Mouse (Mus musculus) T-cell, adult 2 months (primary cell): Measurements from ENCODE around the gene Mrps17.

ENCODE experiments used
- DNase-seq: peaks from one replicate; pipeline ENCODE4 v3.0.0; 2022; ENCODE audit warnings: low spot score

The Mrps17 gene

DNA sequence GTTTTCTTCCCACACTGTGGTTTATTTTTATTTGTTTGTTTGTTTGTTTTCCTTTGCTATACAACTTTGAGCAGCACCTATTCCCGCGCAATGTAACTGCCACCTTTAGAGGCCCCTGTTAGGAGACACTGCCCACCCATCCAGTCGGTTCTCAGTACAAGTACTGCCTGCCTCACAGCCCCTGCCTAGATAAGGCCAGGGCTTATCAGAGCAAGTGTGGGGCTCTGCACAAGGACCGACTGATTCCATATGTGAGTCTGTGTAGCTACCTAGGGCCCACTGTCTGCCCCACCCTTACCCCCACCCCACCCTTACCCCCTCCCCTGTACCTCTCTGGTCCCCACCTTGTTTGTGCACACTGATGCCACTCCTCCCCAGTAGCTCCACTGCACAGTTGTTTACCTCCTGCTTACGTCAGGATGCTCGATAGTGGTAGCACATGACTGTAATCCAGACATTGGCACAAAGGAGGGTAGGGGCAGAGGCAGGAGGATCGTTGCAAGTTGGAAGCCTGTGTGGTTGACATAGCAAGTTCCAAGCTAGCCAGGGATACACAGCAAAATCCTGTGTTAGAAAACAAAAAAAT is 27.7 kb downstream of the Mrps17 start:
- DNase-seq: no peak

DNA sequence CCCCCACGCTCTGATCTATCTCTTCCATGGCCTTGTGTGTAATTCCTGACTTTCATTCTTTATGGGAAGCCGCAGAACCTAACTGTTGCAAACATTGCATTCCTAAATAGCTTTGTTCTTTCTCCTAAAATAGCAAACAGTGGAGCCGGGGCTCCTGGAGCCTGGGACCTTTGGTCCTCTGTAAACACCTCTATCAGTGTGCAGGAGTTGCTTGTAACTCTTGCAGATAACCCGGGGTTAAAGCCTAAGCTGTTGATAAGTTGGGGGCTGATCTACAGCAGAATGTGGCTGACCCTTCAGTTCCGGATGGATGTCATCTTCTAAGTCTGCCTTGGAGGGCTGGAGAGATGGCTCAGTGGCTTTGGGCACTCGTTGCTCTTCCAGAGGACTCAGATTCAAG is 28.8 kb downstream of the Mrps17 start:
- DNase-seq: no peak

DNA sequence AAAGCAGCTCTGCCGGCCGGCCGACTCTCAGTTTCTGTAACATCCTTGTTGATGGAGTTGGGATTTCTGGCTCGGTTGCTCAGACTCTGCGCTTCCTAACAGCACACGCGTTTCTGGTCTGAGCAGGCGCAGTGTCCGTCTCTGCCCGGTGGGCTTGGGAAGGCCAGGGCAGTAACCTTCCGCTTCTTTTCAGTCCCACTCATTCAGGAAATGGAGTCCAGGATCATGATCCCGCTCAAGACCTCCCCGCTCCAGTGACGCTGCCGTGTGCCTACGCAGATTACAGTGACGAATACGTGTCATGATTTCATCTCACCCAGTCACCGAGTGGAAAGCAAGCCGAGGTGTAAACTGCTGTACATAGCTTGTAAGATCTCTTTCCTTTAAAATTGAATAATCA is 41.6 kb downstream of the Mrps17 start:
- DNase-seq: no peak

DNA sequence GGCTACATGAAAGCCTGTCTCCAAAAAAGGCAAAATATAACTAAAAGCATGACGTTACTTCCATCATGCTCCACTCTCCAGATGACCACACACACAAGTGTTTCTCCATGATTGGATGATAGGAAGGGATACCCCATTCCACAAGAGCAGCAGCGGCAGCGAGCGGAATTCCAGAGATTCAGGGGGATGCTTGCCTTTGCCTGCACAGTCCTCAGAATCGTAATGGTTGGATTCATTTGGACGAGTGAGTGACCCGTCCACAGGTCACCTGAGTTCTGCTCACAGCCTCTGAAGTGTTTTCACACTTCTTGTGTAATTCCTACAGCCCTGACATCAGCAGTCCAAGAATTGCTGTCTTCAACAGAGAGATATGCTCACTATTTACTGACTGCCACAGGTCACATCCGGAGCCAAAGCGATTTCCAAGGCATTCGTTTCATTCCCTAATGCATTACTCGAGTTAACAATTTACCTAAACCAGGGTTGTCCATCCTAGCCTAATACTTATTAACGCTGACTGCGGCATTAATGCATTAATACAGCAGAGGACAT is 44.7 kb downstream of the Mrps17 start:
- no peak for DNase-seq

DNA sequence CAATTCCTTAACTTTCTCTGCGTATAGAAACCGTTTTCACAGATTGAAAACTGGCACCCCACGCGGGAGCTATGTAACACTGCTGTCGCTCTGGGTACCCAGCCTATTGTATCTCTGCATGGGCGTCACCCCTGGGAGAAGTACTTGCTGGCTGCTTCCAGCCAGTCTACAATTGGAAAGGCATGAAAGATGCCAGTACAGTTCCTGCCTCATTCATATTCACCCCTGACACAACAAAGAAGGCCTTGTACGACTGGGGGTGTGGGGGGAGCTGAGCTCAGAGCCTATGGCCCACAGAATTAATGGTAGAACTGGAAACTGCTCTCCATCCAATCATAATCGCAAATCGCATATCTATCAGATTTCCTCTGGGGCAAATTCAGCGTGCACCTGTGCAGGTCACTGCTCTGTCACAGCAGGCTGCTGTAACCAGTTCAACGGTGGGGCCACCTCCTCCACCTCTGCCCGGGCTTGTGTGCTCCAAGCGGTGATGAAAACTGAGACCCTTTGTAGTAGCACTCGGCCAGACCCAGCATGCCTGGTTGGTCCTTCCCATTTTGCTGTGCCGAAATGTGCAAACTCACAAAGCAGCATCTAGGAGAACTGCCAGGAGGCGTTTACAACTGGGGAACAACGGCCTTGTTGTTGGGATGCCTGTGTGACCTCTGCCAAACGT is 46.7 kb downstream of the Mrps17 start:
- no peak for DNase-seq

DNA sequence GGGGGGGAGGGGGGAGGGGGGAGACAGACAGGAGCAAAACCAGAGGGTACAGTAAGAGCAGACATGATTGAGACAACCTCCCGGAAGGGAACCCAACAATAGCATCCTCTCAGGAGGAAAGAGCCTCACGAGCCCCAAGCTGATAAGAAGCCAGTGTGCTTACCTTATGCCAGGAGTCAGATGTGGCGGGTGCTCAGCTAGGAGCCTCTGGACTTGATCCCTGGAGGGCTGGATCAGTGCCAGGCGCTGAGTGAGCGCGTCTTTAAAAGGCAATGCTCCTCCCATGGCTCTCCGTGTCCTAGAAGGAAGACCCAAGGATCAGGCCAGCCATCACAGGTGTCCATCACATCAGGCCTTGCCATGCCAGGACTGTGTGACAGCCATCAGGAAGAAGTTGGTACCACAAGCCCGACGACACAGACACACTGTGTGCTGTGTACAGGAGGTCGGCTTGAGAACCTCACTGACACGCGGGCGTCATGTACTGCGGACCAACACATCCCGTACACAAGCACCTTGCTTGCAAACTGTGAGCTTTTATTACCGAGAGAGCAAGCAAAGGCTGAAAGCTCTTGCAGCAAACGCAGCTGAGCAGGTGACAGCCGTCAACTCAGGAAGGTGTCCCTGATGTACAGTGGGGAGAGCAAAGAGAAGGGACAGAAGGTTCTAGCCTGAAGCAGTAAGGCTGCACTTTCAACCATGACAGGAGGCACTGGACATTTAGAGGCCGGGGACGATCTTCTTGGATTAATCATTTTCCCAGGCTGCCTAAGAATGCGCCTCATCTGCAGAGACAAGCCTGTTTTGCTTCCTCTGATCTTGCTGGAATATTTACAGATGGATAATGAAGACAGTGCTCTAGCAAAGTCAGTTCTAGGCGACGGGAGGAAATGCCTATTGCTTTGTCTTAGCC is 55.4 kb downstream of the Mrps17 start:
- DNase-seq: no peak
